Mouse (Mus musculus): Measurements from ENCODE around the gene Snai3. TPM values are rescaled to one million over a fixed set of nuclear protein-coding genes. Genes with fewer than 3 reads are reported as not detected.
A peak's percentile ranks its signal among the peaks of the same experiment; 100 is the strongest.

The Snai3 gene
- total RNA-seq, 2 experiments from 2014 or later: not detected

- no peak for ATAC-seq (replicated peaks; ENCODE audit: poor library complexity, severe bottlenecking)
These were observed 1.1 kb upstream of the Snai3 start for GRCm38 (mm10) chr8:122461473-122462148.

GRCm38 (mm10) chr8:122459990-122460389, 543 bp downstream of the Snai3 start:
- no peak for ATAC-seq (replicated peaks; ENCODE audit: poor library complexity, severe bottlenecking)

- no peak for ATAC-seq (replicated peaks; ENCODE audit: poor library complexity, severe bottlenecking)
These were observed 1.2 kb downstream of the Snai3 start for GRCm38 (mm10) chr8:122459218-122459900.

GRCm38 (mm10) chr8:122457171-122457570, 3.4 kb downstream of the Snai3 start:
- no peak for ATAC-seq (replicated peaks; ENCODE audit: poor library complexity, severe bottlenecking)

- peak; percentile 54 for ATAC-seq (replicated peaks; ENCODE audit: poor library complexity, severe bottlenecking)
These were observed 6.1 kb downstream of the Snai3 start for GRCm38 (mm10) chr8:122454409-122454808.

- ATAC-seq (replicated peaks; ENCODE audit: poor library complexity, severe bottlenecking): no peak
These were observed 8.4 kb downstream of the Snai3 start for GRCm38 (mm10) chr8:122452154-122452553.

GRCm38 (mm10) chr8:122451161-122451703, 9.3 kb downstream of the Snai3 start:
- no peak for ATAC-seq (replicated peaks; ENCODE audit: poor library complexity, severe bottlenecking)

- no peak for ATAC-seq (replicated peaks; ENCODE audit: poor library complexity, severe bottlenecking)
These were observed 15.3 kb downstream of the Snai3 start for GRCm38 (mm10) chr8:122445203-122445602.

GRCm38 (mm10) chr8:122444058-122444748, 16.3 kb downstream of the Snai3 start:
- ATAC-seq (replicated peaks; ENCODE audit: poor library complexity, severe bottlenecking): peak; percentile 27; the same call in 1 of the 2 replicates

GRCm38 (mm10) chr8:122443262-122444006, 17.1 kb downstream of the Snai3 start, which contains the start of gene Mvd:
Gene Mvd (minus strand): TSS chr8:122443422.
- peak; percentile 91 for ATAC-seq (replicated peaks; ENCODE audit: poor library complexity, severe bottlenecking)

GRCm38 (mm10) chr8:122442781-122443180, 17.8 kb downstream of the Snai3 start:
- no peak for ATAC-seq (replicated peaks; ENCODE audit: poor library complexity, severe bottlenecking)

GRCm38 (mm10) chr8:122442356-122442755, 18.2 kb downstream of the Snai3 start:
- no peak for ATAC-seq (replicated peaks; ENCODE audit: poor library complexity, severe bottlenecking)

GRCm38 (mm10) chr8:122441326-122441725, 19.2 kb downstream of the Snai3 start:
- no peak for ATAC-seq (replicated peaks; ENCODE audit: poor library complexity, severe bottlenecking)

GRCm38 (mm10) chr8:122439336-122439735, 21.2 kb downstream of the Snai3 start:
- ATAC-seq (replicated peaks; ENCODE audit: poor library complexity, severe bottlenecking): no peak

GRCm38 (mm10) chr8:122437708-122438331, 22.7 kb downstream of the Snai3 start:
- ATAC-seq (replicated peaks; ENCODE audit: poor library complexity, severe bottlenecking): peak; percentile 70

- ATAC-seq (replicated peaks; ENCODE audit: poor library complexity, severe bottlenecking): 0 out of 2 replicates have a peak, but pooled peaks have one; percentile 6
These were observed 23.9 kb downstream of the Snai3 start for GRCm38 (mm10) chr8:122436586-122437125.

GRCm38 (mm10) chr8:122436146-122436545, 24.4 kb downstream of the Snai3 start:
- ATAC-seq (replicated peaks; ENCODE audit: poor library complexity, severe bottlenecking): no peak

- ATAC-seq (replicated peaks; ENCODE audit: poor library complexity, severe bottlenecking): no peak
These were observed 25.2 kb downstream of the Snai3 start for GRCm38 (mm10) chr8:122435375-122435774.

GRCm38 (mm10) chr8:122433269-122433905, 27.1 kb downstream of the Snai3 start:
- peak; percentile 20 for ATAC-seq (replicated peaks; ENCODE audit: poor library complexity, severe bottlenecking)
